Mouse (Mus musculus) CD4-positive, CD25-positive, alpha-beta regulatory T cell (primary cell): ENCODE data around the gene Fastkd2. TPM values are rescaled to one million over a fixed set of nuclear protein-coding genes. Genes with fewer than 3 reads are reported as not detected.

Experiments
- polyA plus RNA-seq: library from polyadenylated mRNA; unstranded; fragments of 100-300 nt; shearing (Covaris generic); gene quantifications from one replicate; pipeline ENCODE4 v1.2.1, GENCODE M21; 2017

The Fastkd2 gene
- polyA plus RNA-seq = 32.7 TPM

GRCm38 (mm10) chr1:63730240-63730771 is at the start of gene Fastkd2, which contains the start of gene Mdh1b:
Gene Fastkd2, plus strand, starts transcription at chr1:63730614.
Gene Mdh1b, minus strand, starts transcription at chr1:63730318.

GRCm38 (mm10) chr1:63686827-63687226 is 43.6 kb upstream of the Fastkd2 start, which contains the start of gene Dytn:
Gene Dytn, minus strand, starts transcription at chr1:63686927.

GRCm38 (mm10) chr1:63769167-63769566 is 38.8 kb downstream of the Fastkd2 start, which contains the start of gene 4933402D24Rik:
Gene 4933402D24Rik, minus strand, starts transcription at chr1:63769267.

Other genes with a start within 250 kb of the Fastkd2 start
- gene Gm39653, start 114.6 kb upstream of the Fastkd2 start, polyA plus RNA-seq = not detected
- not detected for gene Dytn, start 43.7 kb upstream of the Fastkd2 start, polyA plus RNA-seq
- gene Mdh1b, start 296 bp upstream of the Fastkd2 start, polyA plus RNA-seq = not detected
- 0.10 TPM for gene 4933402D24Rik, start 38.7 kb downstream of the Fastkd2 start, polyA plus RNA-seq